In the genomic region with DNA sequence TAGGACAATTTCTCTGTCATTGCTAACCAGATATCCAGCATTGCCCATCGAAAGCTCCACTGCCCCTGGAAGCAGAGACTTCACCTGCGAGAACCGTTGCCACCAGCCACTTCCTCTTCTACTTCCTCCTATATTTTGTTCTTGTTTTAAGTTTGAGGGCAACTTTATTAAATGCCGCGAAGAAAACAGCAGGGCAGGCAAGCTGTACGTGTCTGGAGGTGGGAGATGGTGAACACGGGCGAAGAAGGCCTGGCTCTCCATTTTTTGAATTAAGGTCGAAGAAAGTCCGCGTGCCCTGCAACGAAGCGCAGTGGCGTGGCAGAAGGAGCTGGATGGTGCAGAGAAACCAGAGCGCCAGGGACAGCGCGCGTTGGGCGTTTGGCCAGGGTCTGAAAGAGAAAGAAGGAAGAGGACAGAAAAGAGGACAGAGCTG, we compare ENCODE assay signal across 9 mouse cellular contexts. TPM values are rescaled to one million over a fixed set of nuclear protein-coding genes. Genes with fewer than 3 reads are reported as not detected.
DNase-seq lines count a peak whose midpoint lies in the region; ATAC-seq lines count a peak whose summit lies in the region.
"Had no signal": no experiment of that assay in that cellular context is flagged by ENCODE, and none has a peak within 500 bp of the region (broad histone marks: within the 10 kb centered on the region; RNA-seq: fewer than 3 reads in every experiment).

No protein-coding gene starts in this region.

- H3K4me2 ChIP-seq in intestine, embryonic 16.5 days (ENCODE audit: low read depth, low read length): no peak overlapping the region
- H3K4me2 ChIP-seq: lung, embryonic 15.5 days had no signal

- peak; percentile 79 for DNase-seq in A20 (ENCODE audit: low read depth, low spot score)
- peak; percentile 66 to 68 for DNase-seq in B cell, adult 2 months
- DNase-seq in MN1 (ENCODE audit: low spot score): no peak
- DNase-seq in embryonic facial prominence, embryonic 10.5 days (ENCODE audit: low spot score): no peak
- DNase-seq: cerebellum, postnatal 14 days had no signal

- peaks cover 26% of the 10 kb centered on the region for H3K4me1 ChIP-seq in embryonic facial prominence, embryonic 10.5 days
- H3K4me1 ChIP-seq in intestine, embryonic 16.5 days (ENCODE audit: control insufficient read depth, insufficient read depth, low read length): peaks cover 11% of the 10 kb centered on the region; the same call in 1 of the 2 replicates
- H3K4me1 ChIP-seq: lung, embryonic 15.5 days had no signal

- 89% methylated on average over 19 of the region's 19 CpGs for WGBS in embryonic facial prominence, embryonic 10.5 days
- WGBS in intestine, embryonic 16.5 days: 84% methylated on average over 19 of the region's 19 CpGs

- no peak overlapping the region for H3K4me3 ChIP-seq in embryonic facial prominence, embryonic 10.5 days
- no peak overlapping the region for H3K4me3 ChIP-seq in intestine, embryonic 16.5 days (ENCODE audit: low read length)
- H3K4me3 ChIP-seq: lung, embryonic 15.5 days had no signal

- peak; percentile 53 for ATAC-seq in erythroblast, adult 5-6 weeks (replicated peaks; ENCODE audit: low FRiP score, poor library complexity, severe bottlenecking)
- peak; percentile 35; the same call in 1 of the 2 replicates for ATAC-seq in megakaryocyte-erythroid progenitor cell, adult 5-6 weeks (replicated peaks; ENCODE audit: low FRiP score, low TSS enrichment, poor library complexity, severe bottlenecking)
- ATAC-seq in intestine, embryonic 16.5 days: no peak

- no peaks in the 10 kb centered on the region for H3K9me3 ChIP-seq in embryonic facial prominence, embryonic 10.5 days
- no peaks in the 10 kb centered on the region for H3K9me3 ChIP-seq in intestine, embryonic 16.5 days (ENCODE audit: control insufficient read depth, low read length)
- H3K9me3 ChIP-seq: lung, embryonic 15.5 days had no signal

- no peak overlapping the region for H3K9ac ChIP-seq in intestine, embryonic 16.5 days (ENCODE audit: low read depth, low read length)
- H3K9ac ChIP-seq: lung, embryonic 15.5 days had no signal

- no peaks in the 10 kb centered on the region for H3K36me3 ChIP-seq in embryonic facial prominence, embryonic 10.5 days (replicated peaks)
- no peaks in the 10 kb centered on the region for H3K36me3 ChIP-seq in intestine, embryonic 16.5 days (ENCODE audit: control insufficient read depth, insufficient read depth, low read length)
- H3K36me3 ChIP-seq: lung, embryonic 15.5 days had no signal

- no peak overlapping the region for H3K27ac ChIP-seq in embryonic facial prominence, embryonic 10.5 days (replicated peaks)
- no peak overlapping the region for H3K27ac ChIP-seq in intestine, embryonic 16.5 days (ENCODE audit: low read length)
- H3K27ac ChIP-seq: lung, embryonic 15.5 days had no signal

- H3K27me3 ChIP-seq in embryonic facial prominence, embryonic 10.5 days (replicated peaks; ENCODE audit: low read depth, poor library complexity, severe bottlenecking): no peaks in the 10 kb centered on the region
- no peaks in the 10 kb centered on the region for H3K27me3 ChIP-seq in intestine, embryonic 16.5 days (replicated peaks; ENCODE audit: control insufficient read depth, insufficient read depth, low read length)
- H3K27me3 ChIP-seq: lung, embryonic 15.5 days had no signal

RNA-seq across cellular contexts. Expression of a gene that starts 6.6 kb away (rescaled TPM):
- total RNA-seq in erythroblast, adult 5-6 weeks (2015; ENCODE audit: low replicate concordance): 35.7 and 44.5 TPM in 2 replicates
- 40.0 and 53.8 TPM in 2 replicates for total RNA-seq in erythroblast, adult 5-6 weeks (2017; ENCODE audit: low replicate concordance)
- 41.0 and 41.3 TPM in 2 replicates for total RNA-seq in megakaryocyte-erythroid progenitor cell, adult 5-6 weeks (2014; fragmentation: Nextera tagmentation)
- 48.9 and 51.8 TPM in 2 replicates for total RNA-seq in megakaryocyte-erythroid progenitor cell, adult 5-6 weeks (2017)
- 35.0 and 37.5 TPM in 2 replicates for polyA plus RNA-seq in embryonic facial prominence, embryonic 10.5 days (2016; fragmentation: Nextera tagmentation; extraction: Ambion mirVana)
- polyA plus RNA-seq in intestine, embryonic 16.5 days (2015; fragmentation: Nextera tagmentation; extraction: Ambion mirVana): 34.8 and 35.6 TPM in 2 replicates

RNA-seq across cellular contexts. Expression of a gene that starts 25.1 kb away (rescaled TPM):
- total RNA-seq in erythroblast, adult 5-6 weeks (2015; ENCODE audit: low replicate concordance): 304 and 345 TPM in 2 replicates
- total RNA-seq in erythroblast, adult 5-6 weeks (2017; ENCODE audit: low replicate concordance): 128 and 153 TPM in 2 replicates
- total RNA-seq in megakaryocyte-erythroid progenitor cell, adult 5-6 weeks (2014; fragmentation: Nextera tagmentation): 1,812 and 1,837 TPM in 2 replicates
- 1,215 and 1,345 TPM in 2 replicates for total RNA-seq in megakaryocyte-erythroid progenitor cell, adult 5-6 weeks (2017)
- polyA plus RNA-seq in embryonic facial prominence, embryonic 10.5 days (2016; fragmentation: Nextera tagmentation; extraction: Ambion mirVana): 516 and 527 TPM in 2 replicates
- polyA plus RNA-seq in intestine, embryonic 16.5 days (2015; fragmentation: Nextera tagmentation; extraction: Ambion mirVana): 407 and 467 TPM in 2 replicates

RNA-seq across cellular contexts. Expression of a gene that starts 41.1 kb away (rescaled TPM):
- 24.4 and 34.5 TPM in 2 replicates for total RNA-seq in erythroblast, adult 5-6 weeks (2015; ENCODE audit: low replicate concordance)
- 72.0 and 131 TPM in 2 replicates for total RNA-seq in erythroblast, adult 5-6 weeks (2017; ENCODE audit: low replicate concordance)
- total RNA-seq in megakaryocyte-erythroid progenitor cell, adult 5-6 weeks (2014; fragmentation: Nextera tagmentation): 42.5 and 52.7 TPM in 2 replicates
- total RNA-seq in megakaryocyte-erythroid progenitor cell, adult 5-6 weeks (2017): 31.3 and 34.5 TPM in 2 replicates
- 66.2 and 72.8 TPM in 2 replicates for polyA plus RNA-seq in embryonic facial prominence, embryonic 10.5 days (2016; fragmentation: Nextera tagmentation; extraction: Ambion mirVana)
- 41.3 and 47.2 TPM in 2 replicates for polyA plus RNA-seq in intestine, embryonic 16.5 days (2015; fragmentation: Nextera tagmentation; extraction: Ambion mirVana)

RNA-seq across cellular contexts. Expression of a gene that starts 55.7 kb away (rescaled TPM):
- 14.6 and 25.2 TPM in 2 replicates for total RNA-seq in erythroblast, adult 5-6 weeks (2015; ENCODE audit: low replicate concordance)
- total RNA-seq in erythroblast, adult 5-6 weeks (2017; ENCODE audit: low replicate concordance): 4.5 and 6.1 TPM in 2 replicates
- total RNA-seq in megakaryocyte-erythroid progenitor cell, adult 5-6 weeks (2014; fragmentation: Nextera tagmentation): 45.2 and 63.2 TPM in 2 replicates
- 13.7 and 17.5 TPM in 2 replicates for total RNA-seq in megakaryocyte-erythroid progenitor cell, adult 5-6 weeks (2017)
- polyA plus RNA-seq in embryonic facial prominence, embryonic 10.5 days (2016; fragmentation: Nextera tagmentation; extraction: Ambion mirVana): 207 and 217 TPM in 2 replicates
- 111 and 115 TPM in 2 replicates for polyA plus RNA-seq in intestine, embryonic 16.5 days (2015; fragmentation: Nextera tagmentation; extraction: Ambion mirVana)

Comparison
In these comparisons a context has a peak if more than half of its experiments do, and no peak if none do; other contexts are left out.
1. DNase-seq: peak in A20 (single experiment) and B cell, adult 2 months (2 of 2); none in MN1 (single experiment) and embryonic facial prominence, embryonic 10.5 days (single experiment).